ENCODE assay signal across 8 mouse cellular contexts in the genomic region with DNA sequence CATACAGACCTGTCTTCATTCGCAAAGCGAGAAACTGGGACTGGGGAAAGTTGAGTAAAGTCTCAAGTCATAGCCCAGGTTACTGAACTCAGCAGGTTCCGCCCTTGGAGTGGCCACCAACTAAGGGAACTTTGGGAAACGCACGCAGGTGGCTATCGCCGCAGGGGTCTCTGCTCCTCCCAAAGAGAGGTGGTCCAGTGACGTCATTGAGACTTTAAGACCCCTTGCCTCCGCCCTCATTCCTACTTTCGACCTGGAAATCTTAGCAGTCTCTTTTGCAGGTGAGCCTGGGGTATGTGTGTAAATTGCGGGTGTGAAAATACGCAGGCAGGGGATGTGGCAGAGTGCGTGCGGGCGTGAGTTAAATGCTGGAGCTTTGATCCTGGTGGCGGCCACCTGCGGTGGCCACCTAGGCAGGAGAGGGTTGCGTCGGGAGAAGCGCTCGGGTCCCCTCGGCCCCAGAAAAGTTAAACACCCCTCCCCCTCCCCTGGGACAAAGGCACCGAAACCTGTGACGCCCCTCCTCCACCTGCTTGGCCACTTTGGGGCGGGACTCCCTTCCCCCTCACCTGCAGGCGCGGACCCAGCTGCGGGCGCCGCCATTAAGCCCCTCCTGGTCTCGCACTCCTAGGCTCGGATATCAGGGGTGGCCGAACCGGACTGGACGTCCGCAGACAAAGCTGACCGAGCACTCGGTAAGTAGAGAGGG. TPM values are rescaled to one million over a fixed set of nuclear protein-coding genes. Genes with fewer than 3 reads are reported as not detected.
DNase-seq lines count a peak whose midpoint lies in the region; ATAC-seq and TF ChIP-seq lines count a peak whose summit lies in the region.
"Had no signal": no experiment of that assay in that cellular context is flagged by ENCODE, and none has a peak within 500 bp of the region (broad histone marks: within the 10 kb centered on the region; RNA-seq: fewer than 3 reads in every experiment).

A gene (plus strand): TSS at position 123 of the 709 bp plus-strand sequence.

- ATAC-seq in kidney, postnatal 0 days (replicated peaks; ENCODE audit: low FRiP score, low read depth), result no peak
- ATAC-seq in forebrain, embryonic 12.5 days (ENCODE audit: low FRiP score), result no peak
- ATAC-seq in neural tube, embryonic 15.5 days (ENCODE audit: low FRiP score), result no peak
- ATAC-seq in megakaryocyte-erythroid progenitor cell, adult 5-6 weeks (replicated peaks; ENCODE audit: low FRiP score, low TSS enrichment, poor library complexity, severe bottlenecking), result no peak

- H3K4me1 ChIP-seq in kidney, postnatal 0 days (replicated peaks; ENCODE audit: insufficient read depth, low read length), result peaks cover 33% of the 10 kb centered on the region
- peaks cover 36% of the 10 kb centered on the region for H3K4me1 ChIP-seq in forebrain, embryonic 12.5 days
- H3K4me1 ChIP-seq in limb, embryonic 10.5 days, result peaks cover 61% of the 10 kb centered on the region
- peaks cover 46% of the 10 kb centered on the region for H3K4me1 ChIP-seq in neural tube, embryonic 15.5 days

- WGBS in kidney, postnatal 0 days, result 3% methylated on average over 38 of the region's 38 CpGs
- 2% methylated on average over 38 of the region's 38 CpGs for WGBS in forebrain, embryonic 12.5 days
- WGBS in limb, embryonic 10.5 days, result 2% methylated on average over 38 of the region's 38 CpGs
- 3% methylated on average over 38 of the region's 38 CpGs for whole genome bisulfite sequencing in neural tube, embryonic 15.5 days

- H3K4me2 ChIP-seq in kidney, postnatal 0 days (ENCODE audit: low read length), result peak within 1 kb of the TSS; percentile 60
- H3K4me2 ChIP-seq in forebrain, embryonic 12.5 days, result peak within 1 kb of the TSS; percentile 42
- peak within 1 kb of the TSS; percentile 11 for H3K4me2 ChIP-seq in neural tube, embryonic 15.5 days

- peaks cover 10% of the 10 kb centered on the region; the same call in 1 of the 2 replicates for H3K27me3 ChIP-seq in kidney, postnatal 0 days (ENCODE audit: insufficient read depth, low read length)
- H3K27me3 ChIP-seq in forebrain, embryonic 12.5 days, result peaks cover 92% of the 10 kb centered on the region
- peaks cover 93% of the 10 kb centered on the region for H3K27me3 ChIP-seq in limb, embryonic 10.5 days (ENCODE audit: low read depth, poor library complexity, severe bottlenecking)
- H3K27me3 ChIP-seq in neural tube, embryonic 15.5 days (replicated peaks), result peaks cover 86% of the 10 kb centered on the region

- H3K27ac ChIP-seq in kidney, postnatal 0 days, result peak within 1 kb of the TSS; percentile 60
- H3K27ac ChIP-seq in forebrain, embryonic 12.5 days, result no peak within 1 kb of the TSS
- no peak within 1 kb of the TSS for H3K27ac ChIP-seq in limb, embryonic 10.5 days
- H3K27ac ChIP-seq in neural tube, embryonic 15.5 days (replicated peaks), result no peak within 1 kb of the TSS
- H3K27ac ChIP-seq in gastrocnemius, adult 2 months, result no peak within 1 kb of the TSS

- intact Hi-C loops in gastrocnemius, adult 2 months (cut with DNase I), result no loop called here

- H3K4me3 ChIP-seq in kidney, postnatal 0 days (replicated peaks; ENCODE audit: low read depth, low read length), result peak within 1 kb of the TSS; percentile 38
- H3K4me3 ChIP-seq in forebrain, embryonic 12.5 days (replicated peaks), result peak within 1 kb of the TSS; percentile 25
- peak within 1 kb of the TSS; percentile 36 for H3K4me3 ChIP-seq in limb, embryonic 10.5 days
- 0 out of 2 replicates have a peak within 1 kb of the TSS, but pooled peaks have one; percentile 0 for H3K4me3 ChIP-seq in neural tube, embryonic 15.5 days (replicated peaks)
- no peak within 1 kb of the TSS for H3K4me3 ChIP-seq in gastrocnemius, adult 2 months

- H3K9me3 ChIP-seq in kidney, postnatal 0 days (replicated peaks; ENCODE audit: low read length), result no peaks in the 10 kb centered on the region
- no peaks in the 10 kb centered on the region for H3K9me3 ChIP-seq in forebrain, embryonic 12.5 days
- no peaks in the 10 kb centered on the region for H3K9me3 ChIP-seq in limb, embryonic 10.5 days (replicated peaks)
- no peaks in the 10 kb centered on the region for H3K9me3 ChIP-seq in neural tube, embryonic 15.5 days (replicated peaks)

- DNase-seq in kidney, postnatal 0 days (ENCODE audit: low spot score), result no peak
- DNase-seq in kidney, adult 9 months, result no peak
- DNase-seq in limb, embryonic 10.5 days (ENCODE audit: low spot score), result peak; percentile 47
- no peak for DNase-seq in gastrocnemius, adult 2 months
- DNase-seq: embryo, embryonic 11 days had no signal

- TF ChIP-seq CTCF in kidney, postnatal 0 days (IDR thresholded peaks at IDR 0.05; ENCODE audit: low read depth), result no peak
- TF ChIP-seq CTCF in gastrocnemius, adult 2 months (IDR thresholded peaks at IDR 0.05), result no peak

- peak within 1 kb of the TSS; percentile 57 for H3K9ac ChIP-seq in kidney, postnatal 0 days (ENCODE audit: low read depth, low read length)
- no peak within 1 kb of the TSS for H3K9ac ChIP-seq in forebrain, embryonic 12.5 days
- no peak within 1 kb of the TSS for H3K9ac ChIP-seq in neural tube, embryonic 15.5 days (replicated peaks)

- no peaks in the 10 kb centered on the region for H3K36me3 ChIP-seq in kidney, postnatal 0 days (ENCODE audit: insufficient read depth, low read length)
- H3K36me3 ChIP-seq in forebrain, embryonic 12.5 days (replicated peaks), result no peaks in the 10 kb centered on the region
- H3K36me3 ChIP-seq in limb, embryonic 10.5 days, result no peaks in the 10 kb centered on the region
- no peaks in the 10 kb centered on the region for H3K36me3 ChIP-seq in neural tube, embryonic 15.5 days

RNA-seq across cellular contexts. Expression of the gene that starts here (rescaled TPM):
- 131 and 155 TPM in 2 replicates for polyA plus RNA-seq in kidney, postnatal 0 days (2015; fragmentation: Nextera tagmentation; extraction: Ambion mirVana)
- 7.1 and 8.0 TPM in 2 replicates for polyA plus RNA-seq in forebrain, embryonic 12.5 days (2016; fragmentation: Nextera tagmentation; extraction: Ambion mirVana)
- polyA plus RNA-seq in limb, embryonic 10.5 days (2016; fragmentation: Nextera tagmentation; extraction: Ambion mirVana), result 32.7 and 42.1 TPM in 2 replicates
- 0.14 and 8.5 TPM in 2 replicates for polyA plus RNA-seq in neural tube, embryonic 15.5 days (2015; fragmentation: Nextera tagmentation; extraction: Ambion mirVana)
- not detected in 2 replicates for total RNA-seq in megakaryocyte-erythroid progenitor cell, adult 5-6 weeks (2014; fragmentation: Nextera tagmentation)
- total RNA-seq in megakaryocyte-erythroid progenitor cell, adult 5-6 weeks (2017), result not detected in 2 replicates
- total RNA-seq in gastrocnemius, adult 2 months (2021), result not detected
